Mouse (Mus musculus): Measurements from ENCODE around the gene Fam234a. TPM values are rescaled to one million over a fixed set of nuclear protein-coding genes. Genes with fewer than 3 reads are reported as not detected.

Fam234a gene
- polyA plus RNA-seq, 1 experiment from 2014 or later: 16.4 TPM

- H3K9ac ChIP-seq: no peak overlapping the region
- no peak for ATAC-seq (ENCODE audit: insufficient read depth)
- no peaks in the 10 kb centered on the region for H3K27me3 ChIP-seq
- 83% methylated on average over 1 of the region's 1 CpGs for WGBS (ENCODE audit: insufficient replicate concordance)
- H3K9me3 ChIP-seq (replicated peaks): no peaks in the 10 kb centered on the region
- no peak overlapping the region for H3K27ac ChIP-seq (replicated peaks)
- no peaks in the 10 kb centered on the region for H3K4me1 ChIP-seq (replicated peaks)
- no peak overlapping the region for H3K4me2 ChIP-seq
- H3K4me3 ChIP-seq (replicated peaks): no peak overlapping the region
- H3K36me3 ChIP-seq (replicated peaks): peaks cover 5% of the 10 kb centered on the region; the same call in 1 of the 2 replicates
Observed at GRCm38 (mm10) chr17:26162736-26163135, 81.3 kb downstream of the Fam234a start.

Other genes with a start within 250 kb of the Fam234a start
- 2.1 and 2.3 TPM in 2 replicates for gene Rab11fip3, start 174.7 kb downstream of the Fam234a start, polyA plus RNA-seq (2015; fragmentation: Nextera tagmentation; extraction: Ambion mirVana)
- gene Decr2, start 153.9 kb downstream of the Fam234a start, polyA plus RNA-seq (2015; fragmentation: Nextera tagmentation; extraction: Ambion mirVana): 14.7 and 17.2 TPM in 2 replicates
- gene Nme4, start 148.6 kb downstream of the Fam234a start, polyA plus RNA-seq (2015; fragmentation: Nextera tagmentation; extraction: Ambion mirVana): 34.6 and 35.5 TPM in 2 replicates
- 1.5 and 1.7 TPM in 2 replicates for gene Tmem8, start 130.9 kb downstream of the Fam234a start, polyA plus RNA-seq (2015; fragmentation: Nextera tagmentation; extraction: Ambion mirVana)
- 120 and 124 TPM in 2 replicates for gene Mrpl28, start 120.7 kb downstream of the Fam234a start, polyA plus RNA-seq (2015; fragmentation: Nextera tagmentation; extraction: Ambion mirVana)
- 7.1 and 9.1 TPM in 2 replicates for gene Axin1, start 105.6 kb downstream of the Fam234a start, polyA plus RNA-seq (2015; fragmentation: Nextera tagmentation; extraction: Ambion mirVana)
- gene Pdia2, start 45.2 kb downstream of the Fam234a start, polyA plus RNA-seq (2015; fragmentation: Nextera tagmentation; extraction: Ambion mirVana): 72.3 and 75.1 TPM in 2 replicates
- 0.24 and 0.36 TPM in 2 replicates for gene Rgs11, start 41.3 kb downstream of the Fam234a start, polyA plus RNA-seq (2015; fragmentation: Nextera tagmentation; extraction: Ambion mirVana)
- gene Arhgdig, start 36.5 kb downstream of the Fam234a start, polyA plus RNA-seq (2015; fragmentation: Nextera tagmentation; extraction: Ambion mirVana): 14.4 and 15.3 TPM in 2 replicates
- gene Luc7l, start 8.7 kb upstream of the Fam234a start, polyA plus RNA-seq (2015; fragmentation: Nextera tagmentation; extraction: Ambion mirVana): 28.9 and 29.0 TPM in 2 replicates
- gene Neurl1b, start 170.6 kb upstream of the Fam234a start, polyA plus RNA-seq (2015; fragmentation: Nextera tagmentation; extraction: Ambion mirVana): 0.03 and 0.05 TPM in 2 replicates